Mouse (Mus musculus) heart, embryonic 13.5 days (tissue): ENCODE measurements around the gene Fam160a1. TPM values are rescaled to one million over a fixed set of nuclear protein-coding genes. Genes with fewer than 3 reads are reported as not detected.

Experiments
- ATAC-seq: fragments of 200-750 bp; cut with Nextera tagmentation; 2 replicates; pipeline ENCODE4 v1.8.0; 2017; ENCODE audit warnings: moderate TSS enrichment; ENCODE audit not compliant: insufficient number of reproducible peaks, low FRiP score, low TSS enrichment; ENCODE audit errors: extremely low read depth
- H3K27ac ChIP-seq: fragments of 300-500 bp; sonication (generic); replicated peaks from 2 replicates; pipeline ENCODE4 v1.5.1; 2015; ENCODE audit warnings: moderate library complexity, mild to moderate bottlenecking, inconsistent platforms
- H3K27me3 ChIP-seq: fragments of 300-500 bp; sonication (generic); replicated peaks from 2 replicates; pipeline ENCODE4 v1.6.1; 2015; ENCODE audit warnings: mild to moderate bottlenecking, inconsistent platforms
- H3K36me3 ChIP-seq: fragments of 300-500 bp; sonication (generic); 2 replicates; pipeline ENCODE4 v1.6.1; 2015; ENCODE audit warnings: mild to moderate bottlenecking, inconsistent platforms
- H3K4me1 ChIP-seq: fragments of 300-500 bp; sonication (generic); 2 replicates; pipeline ENCODE4 v1.6.1; 2015; ENCODE audit warnings: inconsistent platforms
- H3K4me2 ChIP-seq: fragments of 300-500 bp; sonication (generic); 2 replicates; pipeline ENCODE4 v1.6.1; 2015; ENCODE audit warnings: inconsistent platforms, mild to moderate bottlenecking, moderate library complexity
- H3K4me3 ChIP-seq: fragments of 300-500 bp; sonication (generic); 2 replicates; pipeline ENCODE4 v1.5.1; 2015; ENCODE audit warnings: moderate library complexity, mild to moderate bottlenecking, inconsistent platforms
- H3K9ac ChIP-seq: fragments of 300-500 bp; sonication (generic); 2 replicates; pipeline ENCODE4 v1.6.1; 2015; ENCODE audit warnings: inconsistent platforms, mild to moderate bottlenecking, moderate library complexity
- H3K9me3 ChIP-seq: fragments of 300-500 bp; sonication (generic); 2 replicates; pipeline ENCODE4 v1.6.1; 2016; ENCODE audit warnings: inconsistent platforms
- WGBS: fragments of 180-500 bp; shearing (Covaris S2); methylation state at CpG from one replicate; pipeline ENCODE4 v1.1.7; 2015; ENCODE audit warnings: mixed read lengths; 5-methylcytosine and 5-hydroxymethylcytosine counted together
- polyA plus RNA-seq: library from polyadenylated mRNA; unstranded; fragments of >200 nt; fragmentation: Nextera tagmentation; extraction: Ambion mirVana; gene quantifications from 2 replicates; pipeline ENCODE4 v1.2.1, GENCODE M21; 2015

The Fam160a1 gene
- polyA plus RNA-seq, 1 experiment from 2014 or later: 3.5 TPM

- no peak for ATAC-seq
- Histone ChIP-seq H3K4me1 (peaks cover 20% of the 10 kb centered on the region), H3K4me3 (no peak overlapping the region), H3K36me3 (no peaks in the 10 kb centered on the region), H3K27me3 (no peaks in the 10 kb centered on the region), H3K9me3 (no peaks in the 10 kb centered on the region), H3K4me2 (no peak overlapping the region), H3K27ac (no peak overlapping the region), H3K9ac (no peak overlapping the region)
- 32% methylated on average over 4 of the region's 4 CpGs for WGBS
Measured at GRCm38 (mm10) chr3:85746116-85746515, 71.0 kb downstream of the Fam160a1 start.

DNA sequence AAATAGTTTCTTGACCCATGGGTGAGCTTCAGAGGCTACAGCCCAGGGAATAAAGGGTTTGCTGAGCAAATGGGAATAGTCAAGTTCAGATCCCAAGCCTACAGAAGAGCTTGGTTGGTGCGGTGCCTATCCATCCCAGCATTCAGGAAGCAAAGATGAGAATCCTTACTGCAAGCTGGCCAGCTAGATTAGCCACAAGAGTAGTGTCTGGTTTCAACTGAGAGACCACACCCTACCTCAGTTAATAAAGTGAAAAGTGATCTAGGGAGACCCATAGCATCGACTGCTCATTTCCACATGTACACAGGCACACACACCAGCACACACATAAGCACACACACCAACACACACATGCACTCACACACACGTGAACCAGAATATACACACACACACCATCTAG is 75.3 kb downstream of the Fam160a1 start:
- H3K27ac ChIP-seq: no peak overlapping the region
- H3K4me3 ChIP-seq: no peak overlapping the region
- WGBS: 90% methylated on average over 3 of the region's 3 CpGs
- H3K4me1 ChIP-seq: peaks cover 12% of the 10 kb centered on the region
- H3K4me2 ChIP-seq: no peak overlapping the region
- no peak for ATAC-seq
- H3K27me3 ChIP-seq: no peaks in the 10 kb centered on the region
- no peaks in the 10 kb centered on the region for H3K36me3 ChIP-seq
- no peak overlapping the region for H3K9ac ChIP-seq
- H3K9me3 ChIP-seq: no peaks in the 10 kb centered on the region

GRCm38 (mm10) chr3:85738591-85738990 is 78.5 kb downstream of the Fam160a1 start:
- no peak overlapping the region for H3K9ac ChIP-seq
- 76% methylated on average over 3 of the region's 3 CpGs for WGBS
- H3K4me2 ChIP-seq: no peak overlapping the region
- H3K27ac ChIP-seq: no peak overlapping the region
- H3K4me1 ChIP-seq: peaks cover under 1% of the 10 kb centered on the region; the same call in 1 of the 2 replicates
- H3K4me3 ChIP-seq: no peak overlapping the region
- no peak for ATAC-seq
- H3K36me3 ChIP-seq: no peaks in the 10 kb centered on the region
- H3K9me3 ChIP-seq: no peaks in the 10 kb centered on the region
- H3K27me3 ChIP-seq: no peaks in the 10 kb centered on the region

- Histone ChIP-seq H3K4me2 (no peak overlapping the region), H3K9me3 (no peaks in the 10 kb centered on the region), H3K4me3 (no peak overlapping the region), H3K27ac (no peak overlapping the region), H3K27me3 (no peaks in the 10 kb centered on the region), H3K36me3 (no peaks in the 10 kb centered on the region), H3K4me1 (no peaks in the 10 kb centered on the region), H3K9ac (no peak overlapping the region)
- ATAC-seq: no peak
- 73% methylated on average over 5 of the region's 5 CpGs for WGBS
Measured at GRCm38 (mm10) chr3:85733939-85734729, 83.0 kb downstream of the Fam160a1 start.

DNA sequence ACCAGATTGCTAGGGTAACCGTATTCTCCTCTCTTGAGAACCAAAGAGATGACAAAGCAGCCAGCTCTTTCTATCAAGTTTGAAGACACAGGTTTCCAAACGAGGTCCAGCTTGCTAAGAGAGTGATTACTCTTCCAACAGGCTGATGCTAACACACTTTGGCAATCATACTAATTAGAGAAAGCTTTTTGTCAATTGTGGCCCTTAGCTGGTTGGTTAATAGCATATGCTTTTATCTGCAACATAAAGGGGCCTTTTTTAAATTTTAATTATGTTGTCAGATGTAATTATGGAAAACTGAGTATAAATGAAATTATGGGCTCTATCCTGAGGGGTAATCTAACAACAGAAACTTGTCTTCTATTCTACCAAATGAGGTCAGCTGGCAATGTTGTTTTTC is 89.9 kb downstream of the Fam160a1 start:
- Histone ChIP-seq H3K36me3 (no peaks in the 10 kb centered on the region), H3K9ac (no peak overlapping the region), H3K4me2 (no peak overlapping the region), H3K27me3 (no peaks in the 10 kb centered on the region), H3K4me1 (no peaks in the 10 kb centered on the region), H3K4me3 (no peak overlapping the region), H3K9me3 (no peaks in the 10 kb centered on the region), H3K27ac (no peak overlapping the region)
- ATAC-seq: no peak
- WGBS: 59% methylated on average over 2 of the region's 2 CpGs

DNA sequence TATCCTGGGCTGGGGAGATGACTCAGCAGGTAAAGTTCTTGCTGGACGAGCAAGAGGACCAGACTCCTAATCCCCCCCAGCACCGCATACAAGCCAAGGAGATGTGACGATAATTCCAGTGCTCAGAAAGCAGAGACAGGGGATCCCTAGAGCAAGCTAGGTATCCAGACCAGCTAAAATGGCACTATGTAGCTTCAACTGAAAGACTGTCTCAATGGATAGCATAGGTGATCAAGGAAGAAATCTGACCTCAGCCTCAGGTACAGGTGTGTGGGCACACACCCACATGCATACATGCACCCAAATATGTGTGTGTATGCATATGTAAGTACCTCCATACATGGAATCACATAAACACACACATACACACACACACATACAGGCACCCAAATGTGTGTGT is 91.1 kb downstream of the Fam160a1 start:
- 75% methylated on average over 3 of the region's 3 CpGs for WGBS

GRCm38 (mm10) chr3:85725110-85725509 is 92.0 kb downstream of the Fam160a1 start:
- Histone ChIP-seq H3K4me1 (no peaks in the 10 kb centered on the region), H3K4me2 (no peak overlapping the region), H3K4me3 (no peak overlapping the region), H3K27ac (no peak overlapping the region), H3K36me3 (no peaks in the 10 kb centered on the region), H3K27me3 (no peaks in the 10 kb centered on the region), H3K9ac (no peak overlapping the region), H3K9me3 (no peaks in the 10 kb centered on the region)
- no peak for ATAC-seq
- 59% methylated on average over 2 of the region's 2 CpGs for WGBS

More for the DNA sequence above, 91.1 kb downstream of the Fam160a1 start:
- no peak overlapping the region for H3K27ac ChIP-seq
- no peak overlapping the region for H3K4me2 ChIP-seq
- no peaks in the 10 kb centered on the region for H3K4me1 ChIP-seq
- H3K4me3 ChIP-seq: no peak overlapping the region
- H3K9ac ChIP-seq: no peak overlapping the region
- no peaks in the 10 kb centered on the region for H3K27me3 ChIP-seq
- ATAC-seq: no peak
- no peaks in the 10 kb centered on the region for H3K36me3 ChIP-seq
- H3K9me3 ChIP-seq: no peaks in the 10 kb centered on the region

GRCm38 (mm10) chr3:85722581-85722980 is 94.5 kb downstream of the Fam160a1 start:
- no peak overlapping the region for H3K9ac ChIP-seq
- no peak overlapping the region for H3K4me2 ChIP-seq
- H3K9me3 ChIP-seq: no peaks in the 10 kb centered on the region
- H3K27me3 ChIP-seq: no peaks in the 10 kb centered on the region
- no peaks in the 10 kb centered on the region for H3K36me3 ChIP-seq
- ATAC-seq: no peak
- H3K27ac ChIP-seq: no peak overlapping the region
- WGBS: 84% methylated on average over 6 of the region's 6 CpGs
- no peaks in the 10 kb centered on the region for H3K4me1 ChIP-seq
- no peak overlapping the region for H3K4me3 ChIP-seq

GRCm38 (mm10) chr3:85715764-85716297 is 101.3 kb downstream of the Fam160a1 start:
- no peak for ATAC-seq
- Histone ChIP-seq H3K4me2 (no peak overlapping the region), H3K9ac (no peak overlapping the region), H3K27me3 (no peaks in the 10 kb centered on the region), H3K36me3 (no peaks in the 10 kb centered on the region), H3K9me3 (no peaks in the 10 kb centered on the region), H3K4me3 (no peak overlapping the region), H3K4me1 (peaks cover 3% of the 10 kb centered on the region), H3K27ac (no peak overlapping the region)
- WGBS: 67% methylated on average over 4 of the region's 4 CpGs

- Histone ChIP-seq H3K9ac (no peak overlapping the region), H3K27me3 (no peaks in the 10 kb centered on the region), H3K4me2 (no peak overlapping the region), H3K27ac (no peak overlapping the region), H3K4me3 (no peak overlapping the region), H3K36me3 (no peaks in the 10 kb centered on the region), H3K9me3 (no peaks in the 10 kb centered on the region), H3K4me1 (peaks cover 9% of the 10 kb centered on the region)
- no peak for ATAC-seq
- 66% methylated on average over 7 of the region's 7 CpGs for WGBS
Measured at GRCm38 (mm10) chr3:85713936-85714709, 103.0 kb downstream of the Fam160a1 start.

- ATAC-seq: no peak
- peaks cover 9% of the 10 kb centered on the region for H3K4me1 ChIP-seq
- no peak overlapping the region for H3K27ac ChIP-seq
- H3K9me3 ChIP-seq: no peaks in the 10 kb centered on the region
- no peak overlapping the region for H3K4me3 ChIP-seq
- no peak overlapping the region for H3K4me2 ChIP-seq
- no peaks in the 10 kb centered on the region for H3K27me3 ChIP-seq
- H3K36me3 ChIP-seq: no peaks in the 10 kb centered on the region
- WGBS: 19% methylated on average over 8 of the region's 8 CpGs
- H3K9ac ChIP-seq: no peak overlapping the region
Measured at GRCm38 (mm10) chr3:85710695-85711094, 106.4 kb downstream of the Fam160a1 start.
